Mouse (Mus musculus): ENCODE results near the gene Ltbp2.

GRCm38 (mm10) chr12:84831141-84831540 lies 45.2 kb downstream of the Ltbp2 start:
- no peak for TF ChIP-seq CTCF (IDR thresholded peaks at IDR 0.05; ENCODE audit: borderline replicate concordance, insufficient read depth, low read length)
- TF ChIP-seq POLR2A (IDR thresholded peaks at IDR 0.05; ENCODE audit: low read depth, low read length), result no peak
